Mouse (Mus musculus): ENCODE measurements around the gene Gm732.

The Gm732 gene

GRCm38 (mm10) chrX:107948365-107948764 is at the start of gene Gm732:
Gm732 (minus strand) TSS chrX:107948465.
- no peak for DNase-seq (ENCODE audit: low spot score in 2 of 2)
